8 mouse cellular contexts compared by ENCODE assay signal in genomic region chr9:56636214-56636613, GRCm38 (mm10).
DNase-seq lines count a peak whose midpoint lies in the region; ATAC-seq and TF ChIP-seq lines count a peak whose summit lies in the region.

No protein-coding gene starts in this region.

- peaks cover 16% of the 10 kb centered on the region for H3K4me1 ChIP-seq in heart, embryonic 12.5 days (replicated peaks)
- peaks cover 7% of the 10 kb centered on the region for H3K4me1 ChIP-seq in kidney, postnatal 0 days (replicated peaks; ENCODE audit: insufficient read depth, low read length)
- H3K4me1 ChIP-seq in liver, adult 2 months (ENCODE audit: control insufficient read depth, insufficient read depth, low read length) = no peaks in the 10 kb centered on the region

- no peaks in the 10 kb centered on the region for H3K36me3 ChIP-seq in heart, embryonic 12.5 days
- H3K36me3 ChIP-seq in kidney, postnatal 0 days (ENCODE audit: insufficient read depth, low read length) = no peaks in the 10 kb centered on the region
- no peaks in the 10 kb centered on the region for H3K36me3 ChIP-seq in liver, adult 2 months (ENCODE audit: control insufficient read depth, insufficient read depth, low read length)
- no peaks in the 10 kb centered on the region for H3K36me3 ChIP-seq in splenic B cell, adult 2 months (ENCODE audit: control insufficient read depth, insufficient read depth, low read length, poor library complexity, severe bottlenecking)

- peak; percentile 71 for DNase-seq in CD4-positive helper T cell, adult 2 months (ENCODE audit: low read depth, low spot score)
- DNase-seq in brain, embryonic 14.5 days (ENCODE audit: low read depth) = peak; percentile 95
- peak; percentile 94 for DNase-seq in kidney, postnatal 0 days (ENCODE audit: low spot score)
- peak; percentile 48 for DNase-seq in liver, adult 2 months (ENCODE audit: extremely low read depth, low read depth, low spot score)
- DNase-seq in naive thymus-derived CD4-positive, alpha-beta T cell, adult 2 months (ENCODE audit: low read depth) = peak; percentile 80
- peak; percentile 78 for DNase-seq in splenic B cell, adult 2 months (ENCODE audit: low read depth, low spot score)

- peak overlapping the region; percentile 97 for H3K4me2 ChIP-seq in heart, embryonic 12.5 days
- peak overlapping the region; percentile 90 for H3K4me2 ChIP-seq in kidney, postnatal 0 days (ENCODE audit: low read length)

- TF ChIP-seq CTCF in brain, embryonic 14.5 days (IDR thresholded peaks at IDR 0.05; ENCODE audit: borderline replicate concordance, extremely low read depth, insufficient read depth, insufficient read length) = peak; percentile 100
- TF ChIP-seq CTCF in kidney, postnatal 0 days (IDR thresholded peaks at IDR 0.05; ENCODE audit: low read depth) = peak; percentile 100
- TF ChIP-seq CTCF in liver, adult 2 months (IDR thresholded peaks at IDR 0.05; ENCODE audit: low read depth, low read length) = peak; percentile 99

- H3K27ac ChIP-seq in heart, embryonic 12.5 days (ENCODE audit: poor library complexity, severe bottlenecking) = no peak overlapping the region
- no peak overlapping the region for H3K27ac ChIP-seq in kidney, postnatal 0 days
- no peak overlapping the region for H3K27ac ChIP-seq in liver, adult 2 months (replicated peaks; ENCODE audit: insufficient read depth, low read depth, low read length)

- H3K27me3 ChIP-seq in heart, embryonic 12.5 days (replicated peaks) = peaks cover 84% of the 10 kb centered on the region
- H3K27me3 ChIP-seq in kidney, postnatal 0 days (ENCODE audit: insufficient read depth, low read length) = peaks cover 10% of the 10 kb centered on the region; the same call in 1 of the 2 replicates
- H3K27me3 ChIP-seq in liver, adult 2 months (ENCODE audit: control insufficient read depth, insufficient read depth, low read length) = peaks cover 20% of the 10 kb centered on the region
- H3K27me3 ChIP-seq in splenic B cell, adult 2 months (ENCODE audit: control insufficient read depth, insufficient read depth, low read length, poor library complexity, severe bottlenecking) = no peaks in the 10 kb centered on the region

- peak; percentile 73 for ATAC-seq in erythroblast, adult 5-6 weeks (replicated peaks; ENCODE audit: low FRiP score, poor library complexity, severe bottlenecking)
- no peak; the same call in none of the 2 replicates for ATAC-seq in heart, embryonic 12.5 days (ENCODE audit: insufficient number of reproducible peaks, low FRiP score)
- ATAC-seq in kidney, postnatal 0 days (replicated peaks; ENCODE audit: low FRiP score, low read depth) = no peak; the same call in none of the 2 replicates

- H3K9me3 ChIP-seq in heart, embryonic 12.5 days (replicated peaks) = no peaks in the 10 kb centered on the region
- no peaks in the 10 kb centered on the region for H3K9me3 ChIP-seq in kidney, postnatal 0 days (replicated peaks; ENCODE audit: low read length)

- peak overlapping the region; percentile 60 for H3K4me3 ChIP-seq in heart, embryonic 12.5 days
- peak overlapping the region; percentile 56 for H3K4me3 ChIP-seq in kidney, postnatal 0 days (replicated peaks; ENCODE audit: low read depth, low read length)
- H3K4me3 ChIP-seq in liver, adult 2 months (ENCODE audit: insufficient read depth, low read depth, low read length) = no peak overlapping the region

- no peak for TF ChIP-seq POLR2A in brain, embryonic 14.5 days (IDR thresholded peaks at IDR 0.05; ENCODE audit: borderline replicate concordance, extremely low read depth, insufficient read depth, insufficient read length, poor library complexity, severe bottlenecking)
- no peak for TF ChIP-seq POLR2A in liver, adult 2 months (IDR thresholded peaks at IDR 0.05; ENCODE audit: extremely low read depth, insufficient read depth, low read length)

- H3K9ac ChIP-seq in heart, embryonic 12.5 days = no peak overlapping the region
- 0 out of 2 replicates have a peak overlapping the region, but pooled peaks have one; percentile 60 for H3K9ac ChIP-seq in kidney, postnatal 0 days (ENCODE audit: low read depth, low read length)
- no peak overlapping the region for H3K9ac ChIP-seq in liver, adult 2 months (ENCODE audit: low read depth, low read length)

- H3K79me2 ChIP-seq in liver, adult 2 months (ENCODE audit: control insufficient read depth, insufficient read depth, low read length) = no peaks in the 10 kb centered on the region

- 0% methylated on average over 10 of the region's 10 CpGs for WGBS in heart, embryonic 12.5 days
- WGBS in kidney, postnatal 0 days = 0% methylated on average over 10 of the region's 10 CpGs
- 1% methylated on average over 10 of the region's 10 CpGs for WGBS in liver, adult 2 months
